Mouse (Mus musculus) testis, adult 2 months (tissue): Measurements from ENCODE around the gene Gm10203.
A peak's percentile ranks its signal among the peaks of the same experiment; 100 is the strongest.

Source experiments
- CTCF ChIP-seq: fragments of 200-500 bp; IDR thresholded peaks from 2 replicates; pipeline ENCODE4 v1.5.1; 2012; ENCODE audit warnings: low read depth, mild to moderate bottlenecking, inconsistent platforms, low read length, moderate library complexity; ENCODE audit not compliant: control insufficient read depth, insufficient read depth, insufficient replicate concordance
- POLR2A ChIP-seq: fragments of 200-500 bp; IDR thresholded peaks from 2 replicates; pipeline ENCODE4 v1.6.1; 2012; ENCODE audit warnings: low read depth, mild to moderate bottlenecking, inconsistent platforms, low read length, moderate library complexity; ENCODE audit not compliant: control insufficient read depth

GRCm38 (mm10) chr6:149101076-149101942 is 28.7 kb upstream of the Gm10203 start, which contains the start of gene Dennd5b:
- peak; percentile 67 for TF ChIP-seq POLR2A
- TF ChIP-seq CTCF, result no peak
